Mouse (Mus musculus) liver, embryonic 13.5 days (tissue): ENCODE results near the gene Cldn4. TPM values are rescaled to one million over a fixed set of nuclear protein-coding genes. Genes with fewer than 3 reads are reported as not detected.
A peak's percentile ranks its signal among the peaks of the same experiment; 100 is the strongest.

Experiments
- ATAC-seq: fragments of 200-750 bp; cut with Nextera tagmentation; 2 replicates; pipeline ENCODE4 v1.8.0; 2017; ENCODE audit warnings: low read depth, mild to moderate bottlenecking, moderate number of reproducible peaks, moderate library complexity
- DNase-seq: peaks from one replicate; pipeline ENCODE4 v3.0.0; 2022
- H3K27ac ChIP-seq: fragments of 300-500 bp; sonication (generic); 2 replicates; pipeline ENCODE4 v1.5.1; 2015; ENCODE audit warnings: moderate library complexity, mild to moderate bottlenecking, inconsistent platforms
- H3K27me3 ChIP-seq: fragments of 300-500 bp; sonication (generic); 2 replicates; pipeline ENCODE4 v1.6.1; 2015; ENCODE audit warnings: mild to moderate bottlenecking, inconsistent platforms
- H3K36me3 ChIP-seq: fragments of 300-500 bp; sonication (generic); 2 replicates; pipeline ENCODE4 v1.6.1; 2015; ENCODE audit warnings: mild to moderate bottlenecking, inconsistent platforms
- H3K4me1 ChIP-seq: fragments of 300-500 bp; sonication (generic); replicated peaks from 2 replicates; pipeline ENCODE4 v1.6.1; 2015; ENCODE audit warnings: inconsistent platforms
- H3K4me2 ChIP-seq: fragments of 300-500 bp; sonication (generic); 2 replicates; pipeline ENCODE4 v1.6.1; 2015; ENCODE audit warnings: inconsistent platforms, mild to moderate bottlenecking, moderate library complexity
- H3K4me3 ChIP-seq: fragments of 300-500 bp; sonication (generic); replicated peaks from 2 replicates; pipeline ENCODE4 v1.5.1; 2015; ENCODE audit warnings: mild to moderate bottlenecking, inconsistent platforms
- H3K9ac ChIP-seq: fragments of 300-500 bp; sonication (generic); 2 replicates; pipeline ENCODE4 v1.6.1; 2015; ENCODE audit warnings: mild to moderate bottlenecking, inconsistent platforms
- H3K9me3 ChIP-seq: fragments of 300-500 bp; sonication (generic); replicated peaks from 2 replicates; pipeline ENCODE4 v1.6.1; 2016; ENCODE audit warnings: inconsistent platforms
- WGBS: fragments of 180-500 bp; shearing (Covaris S2); methylation state at CpG from one replicate; pipeline ENCODE4 v1.1.7; 2015; ENCODE audit not compliant: insufficient replicate concordance; 5-methylcytosine and 5-hydroxymethylcytosine counted together
- polyA plus RNA-seq: library from polyadenylated mRNA; unstranded; fragments of >200 nt; fragmentation: Nextera tagmentation; extraction: Ambion mirVana; gene quantifications from 2 replicates; pipeline ENCODE4 v1.2.1, GENCODE M21; 2015

The Cldn4 gene
- polyA plus RNA-seq, 1 experiment from 2014 or later = 0.15 TPM

DNA sequence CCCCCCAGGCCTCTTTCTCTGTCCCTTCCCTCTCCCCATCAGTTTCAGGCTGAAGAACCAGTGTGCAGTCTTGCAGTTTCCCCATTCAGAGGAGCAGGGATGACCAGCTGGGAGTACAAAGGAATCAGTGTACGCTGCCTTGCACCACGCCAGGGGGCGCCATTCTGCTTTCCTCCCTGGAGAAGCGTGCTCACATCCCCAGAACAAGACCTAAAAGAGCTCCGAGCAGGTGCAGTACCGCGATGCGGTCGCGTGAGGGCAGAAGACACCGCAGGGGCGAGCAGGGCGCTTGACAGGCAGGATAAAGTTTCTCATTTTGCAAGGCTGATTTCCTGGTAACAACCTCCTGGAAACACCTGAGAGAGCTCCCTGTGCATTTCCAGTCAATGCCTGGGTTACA lies 39.6 kb downstream of the Cldn4 start:
- peak; percentile 81 for ATAC-seq

DNA sequence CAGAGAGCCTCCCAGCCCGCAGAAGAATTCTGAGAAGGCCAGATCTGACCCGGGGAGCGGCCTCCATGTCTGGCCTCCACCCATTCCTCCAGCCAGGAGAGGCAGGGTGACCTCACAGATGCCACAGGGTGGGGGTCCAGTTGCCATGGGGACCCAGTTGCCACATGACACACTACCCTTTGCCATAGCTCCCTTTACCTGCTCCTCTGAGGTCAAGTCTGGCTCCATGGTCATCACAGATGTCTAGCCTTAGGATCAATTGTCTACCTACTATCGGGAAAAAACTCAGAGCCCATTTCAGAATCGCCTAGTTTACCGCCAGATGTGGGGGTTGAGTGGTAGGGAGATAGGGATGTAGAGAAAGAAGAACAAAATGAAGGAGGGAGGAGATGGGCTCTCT lies 40.1 kb downstream of the Cldn4 start, which contains the start of gene Tmem270:
Gene Tmem270, minus strand, starts transcription at position 101 of the 400 bp plus-strand sequence.
- H3K36me3 ChIP-seq = peaks cover 2% of the 10 kb centered on the region; the same call in 1 of the 2 replicates
- H3K4me3 ChIP-seq = no peak within 1 kb of the TSS
- H3K27me3 ChIP-seq = 0 out of 2 replicates have a peak, but pooled peaks cover 4% of the 10 kb centered on the region
- no peak within 1 kb of the TSS for H3K4me2 ChIP-seq
- DNase-seq (no peak), ATAC-seq (no peak)
- no peak within 1 kb of the TSS for H3K27ac ChIP-seq
- H3K9me3 ChIP-seq = no peaks in the 10 kb centered on the region
- H3K4me1 ChIP-seq = peaks cover 18% of the 10 kb centered on the region
- WGBS = 72% methylated on average over 6 of the region's 6 CpGs
- H3K9ac ChIP-seq = no peak within 1 kb of the TSS

More for the DNA sequence above, 39.6 kb downstream of the Cldn4 start:
- DNase-seq = peak; percentile 91
- H3K36me3 ChIP-seq = peaks cover 8% of the 10 kb centered on the region; the same call in 1 of the 2 replicates
- under 1% methylated on average over 13 of the region's 13 CpGs for WGBS
- H3K27ac ChIP-seq = no peak overlapping the region
- H3K4me3 ChIP-seq = no peak overlapping the region
- no peak overlapping the region for H3K4me2 ChIP-seq
- H3K27me3 ChIP-seq = 0 out of 2 replicates have a peak, but pooled peaks cover 4% of the 10 kb centered on the region
- peaks cover 23% of the 10 kb centered on the region for H3K4me1 ChIP-seq
- H3K9me3 ChIP-seq = no peaks in the 10 kb centered on the region
- no peak overlapping the region for H3K9ac ChIP-seq

DNA sequence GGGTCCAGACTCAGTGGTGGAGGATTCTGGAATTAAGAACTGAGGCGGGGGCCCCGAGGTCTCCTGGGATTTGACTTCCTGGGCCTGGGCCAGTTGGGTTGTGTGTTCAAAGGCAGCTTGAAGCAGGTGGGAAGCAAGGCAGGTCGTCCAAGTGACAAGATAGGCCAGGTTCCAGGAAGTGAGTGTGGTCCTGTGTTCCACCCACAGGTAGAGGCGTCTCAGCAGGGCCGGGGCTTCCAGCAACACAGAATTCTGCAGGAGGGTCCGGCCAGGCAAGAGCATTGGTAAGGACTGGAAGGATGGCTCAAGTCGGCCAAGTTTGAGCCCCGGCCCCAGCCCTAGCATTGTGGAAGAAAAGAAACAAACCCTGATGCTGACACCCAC lies 45.1 kb downstream of the Cldn4 start:
- H3K36me3 ChIP-seq = no peaks in the 10 kb centered on the region
- no peak for ATAC-seq

DNA sequence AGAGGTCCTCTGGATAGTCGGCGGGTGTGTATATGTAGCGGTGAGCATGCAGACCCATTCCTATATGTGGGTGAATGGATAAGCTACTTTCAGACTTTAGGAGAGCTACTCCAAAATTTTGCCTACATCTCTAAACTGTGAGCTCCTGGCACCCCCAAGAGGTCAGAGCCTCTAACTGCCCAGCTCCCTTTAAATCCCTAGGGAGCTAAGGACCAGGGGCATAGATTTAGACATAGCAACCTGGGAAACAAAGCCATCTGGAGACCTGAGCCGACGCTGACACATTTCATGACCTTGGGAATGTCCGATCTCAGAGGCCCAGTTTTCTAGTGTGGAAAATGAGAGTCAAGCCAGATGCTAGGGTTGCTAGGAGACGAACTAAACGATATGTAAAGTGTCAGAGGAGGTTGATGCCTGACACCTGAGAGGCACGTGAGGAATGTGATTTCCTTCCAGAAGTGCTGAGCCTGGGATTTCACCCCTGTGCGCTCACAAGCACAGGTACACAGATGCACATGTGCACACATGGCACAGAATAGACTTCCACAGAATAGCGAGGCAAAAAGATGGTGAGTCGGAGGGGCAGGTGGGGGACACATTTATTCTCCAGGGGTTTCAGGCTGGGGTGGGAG lies 45.6 kb downstream of the Cldn4 start:
- no peaks in the 10 kb centered on the region for H3K9me3 ChIP-seq
- no peak overlapping the region for H3K9ac ChIP-seq
- no peaks in the 10 kb centered on the region for H3K4me1 ChIP-seq
- 45% methylated on average over 12 of the region's 12 CpGs for WGBS
- H3K36me3 ChIP-seq = no peaks in the 10 kb centered on the region
- 0 out of 2 replicates have a peak, but pooled peaks cover 4% of the 10 kb centered on the region for H3K27me3 ChIP-seq
- H3K27ac ChIP-seq = no peak overlapping the region
- no peak overlapping the region for H3K4me3 ChIP-seq
- no peak for ATAC-seq
- no peak for DNase-seq
- H3K4me2 ChIP-seq = no peak overlapping the region

More for the DNA sequence above, 45.1 kb downstream of the Cldn4 start:
- no peak overlapping the region for H3K9ac ChIP-seq
- H3K4me2 ChIP-seq = no peak overlapping the region
- 0 out of 2 replicates have a peak, but pooled peaks cover 2% of the 10 kb centered on the region for H3K4me1 ChIP-seq
- no peak overlapping the region for H3K27ac ChIP-seq
- no peak for DNase-seq
- 0 out of 2 replicates have a peak, but pooled peaks cover 4% of the 10 kb centered on the region for H3K27me3 ChIP-seq
- H3K9me3 ChIP-seq = no peaks in the 10 kb centered on the region
- 57% methylated on average over 8 of the region's 8 CpGs for WGBS
- H3K4me3 ChIP-seq = no peak overlapping the region

DNA sequence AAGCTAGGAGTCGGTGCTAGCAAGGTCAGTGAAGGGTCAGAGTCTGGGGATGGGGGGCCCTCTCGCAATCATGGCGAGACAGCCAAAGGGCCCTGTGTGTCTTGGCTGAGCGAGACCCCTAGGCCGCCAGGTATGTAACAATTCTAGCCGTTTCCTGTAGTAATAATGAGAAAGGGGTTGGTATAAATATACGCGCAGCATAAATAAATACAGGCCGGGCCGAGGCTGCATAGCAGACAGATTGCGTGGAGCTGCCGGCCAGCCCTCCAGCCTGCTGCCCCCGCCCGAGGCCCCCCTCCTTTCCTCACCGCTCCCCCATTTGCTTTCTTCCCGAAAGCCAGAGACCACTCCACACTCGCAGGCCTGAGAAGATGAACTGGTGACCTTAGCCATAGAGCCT lies 49.1 kb downstream of the Cldn4 start:
- no peaks in the 10 kb centered on the region for H3K4me1 ChIP-seq
- no peak for DNase-seq
- H3K27ac ChIP-seq = no peak overlapping the region
- 73% methylated on average over 17 of the region's 17 CpGs for WGBS
- H3K9ac ChIP-seq = no peak overlapping the region
- H3K9me3 ChIP-seq = 0 out of 2 replicates have a peak, but pooled peaks cover 5% of the 10 kb centered on the region
- H3K27me3 ChIP-seq = 0 out of 2 replicates have a peak, but pooled peaks cover 3% of the 10 kb centered on the region
- no peak overlapping the region for H3K4me2 ChIP-seq
- ATAC-seq = no peak
- no peak overlapping the region for H3K4me3 ChIP-seq
- H3K36me3 ChIP-seq = no peaks in the 10 kb centered on the region

DNA sequence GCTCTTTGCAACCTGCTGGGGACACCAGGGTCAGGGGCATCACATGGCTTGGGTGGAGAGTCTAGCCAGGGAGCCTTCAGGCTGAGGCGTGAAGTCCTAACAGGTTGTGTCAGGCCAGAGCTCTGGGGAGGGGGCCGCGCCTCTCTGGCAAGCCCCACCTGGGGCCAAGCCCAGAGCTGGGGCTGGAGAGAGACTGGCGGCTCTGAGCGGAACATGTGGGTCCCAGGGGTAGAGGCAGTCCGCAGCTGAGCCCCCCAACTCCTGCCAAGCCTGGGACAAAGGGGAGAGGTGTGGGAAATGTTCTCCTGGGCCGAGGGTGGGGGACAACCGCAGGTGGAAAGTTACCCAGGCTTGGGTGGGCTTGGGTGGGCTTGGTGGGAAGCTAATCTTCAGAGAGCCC lies 49.8 kb downstream of the Cldn4 start:
- Histone ChIP-seq H3K9ac (no peak overlapping the region), H3K4me1 (no peaks in the 10 kb centered on the region), H3K4me3 (no peak overlapping the region), H3K9me3 (0 out of 2 replicates have a peak, but pooled peaks cover 5% of the 10 kb centered on the region), H3K4me2 (no peak overlapping the region), H3K27me3 (no peaks in the 10 kb centered on the region), H3K36me3 (no peaks in the 10 kb centered on the region), H3K27ac (no peak overlapping the region)
- DNase-seq = no peak
- no peak for ATAC-seq
- WGBS = 70% methylated on average over 8 of the region's 8 CpGs

DNA sequence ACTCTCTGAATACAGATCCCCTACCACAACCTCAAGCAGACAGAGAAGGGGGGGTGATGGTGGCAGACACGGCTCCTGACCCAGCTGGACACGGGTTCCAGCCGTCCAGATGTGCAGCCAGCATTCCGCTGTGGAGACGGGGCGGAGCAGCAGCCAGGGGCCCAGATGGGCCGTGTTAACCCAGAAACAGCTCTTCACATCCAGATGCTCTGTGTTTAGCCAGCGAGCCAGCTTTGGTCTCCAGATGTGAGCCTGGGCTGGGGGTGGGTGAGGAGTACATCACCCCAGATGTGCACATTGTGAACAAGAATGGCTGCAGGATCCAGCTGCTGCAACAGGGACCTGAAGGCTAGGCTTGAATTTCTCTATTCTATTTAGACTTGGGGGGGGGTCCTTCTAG lies 51.4 kb downstream of the Cldn4 start:
- H3K4me1 ChIP-seq = no peaks in the 10 kb centered on the region
- DNase-seq (no peak), ATAC-seq (no peak)
- no peak overlapping the region for H3K4me3 ChIP-seq
- 65% methylated on average over 8 of the region's 8 CpGs for WGBS
- no peak overlapping the region for H3K27ac ChIP-seq
- H3K9me3 ChIP-seq = 0 out of 2 replicates have a peak, but pooled peaks cover 5% of the 10 kb centered on the region
- H3K4me2 ChIP-seq = no peak overlapping the region
- H3K9ac ChIP-seq = no peak overlapping the region
- no peaks in the 10 kb centered on the region for H3K36me3 ChIP-seq
- no peaks in the 10 kb centered on the region for H3K27me3 ChIP-seq

Other genes with a start within 250 kb of the Cldn4 start
- 3.5 and 3.8 TPM in 2 replicates for gene Eln, start 199.6 kb downstream of the Cldn4 start, polyA plus RNA-seq
- not detected in 2 replicates for gene Tmem270, start 40.2 kb downstream of the Cldn4 start, polyA plus RNA-seq
- 246 and 259 TPM in 2 replicates for gene Cldn13, start 31.4 kb downstream of the Cldn4 start, polyA plus RNA-seq
- 10.6 and 12.2 TPM in 2 replicates for gene Mettl27, start 14.6 kb downstream of the Cldn4 start, polyA plus RNA-seq
- 0.38 and 0.74 TPM in 2 replicates for gene Cldn3, start 39.3 kb upstream of the Cldn4 start, polyA plus RNA-seq
- 37.0 and 37.3 TPM in 2 replicates for gene Abhd11, start 62.2 kb upstream of the Cldn4 start, polyA plus RNA-seq
- gene Stx1a, start 76.5 kb upstream of the Cldn4 start, polyA plus RNA-seq = 1.3 and 1.5 TPM in 2 replicates
- 15.2 and 16.5 TPM in 2 replicates for gene Dnajc30, start 117.3 kb upstream of the Cldn4 start, polyA plus RNA-seq
- gene Bud23, start 118.0 kb upstream of the Cldn4 start, polyA plus RNA-seq = 82.4 and 92.4 TPM in 2 replicates
- 0.25 and 0.47 TPM in 2 replicates for gene Vps37d, start 131.3 kb upstream of the Cldn4 start, polyA plus RNA-seq
- 8.5 and 9.5 TPM in 2 replicates for gene Mlxipl, start 143.0 kb upstream of the Cldn4 start, polyA plus RNA-seq
- 13.1 and 13.6 TPM in 2 replicates for gene Tbl2, start 202.7 kb upstream of the Cldn4 start, polyA plus RNA-seq
- 34.5 and 41.1 TPM in 2 replicates for gene Bcl7b, start 221.3 kb upstream of the Cldn4 start, polyA plus RNA-seq
- 21.4 and 23.8 TPM in 2 replicates for gene Baz1b, start 240.3 kb upstream of the Cldn4 start, polyA plus RNA-seq